15 mouse cellular contexts compared by ENCODE assay signal in genomic region chr3:38397615-38397956, GRCm38 (mm10).
DNase-seq lines count a peak whose midpoint lies in the region; ATAC-seq and TF ChIP-seq lines count a peak whose summit lies in the region.
"Had no signal": no experiment of that assay in that cellular context is flagged by ENCODE, and none has a peak within 500 bp of the region (broad histone marks: within the 10 kb centered on the region; RNA-seq: fewer than 3 reads in every experiment).

No protein-coding gene starts in this region.

- ATAC-seq in forebrain, embryonic 13.5 days, result no peak
- ATAC-seq in forebrain, postnatal 0 days, result no peak
- ATAC-seq in embryonic facial prominence, embryonic 13.5 days (ENCODE audit: insufficient number of reproducible peaks, insufficient read depth, low FRiP score, low TSS enrichment, low read depth), result no peak
- ATAC-seq in hindbrain, embryonic 13.5 days (ENCODE audit: low FRiP score), result no peak
- ATAC-seq in midbrain, embryonic 14.5 days (ENCODE audit: low FRiP score, low TSS enrichment), result 0 out of 2 replicates have a peak, but pooled peaks have one; percentile 27
- ATAC-seq: activated CD4-positive, CD25-positive, alpha-beta regulatory T cell, adult 4 months; intestine, embryonic 15.5 days; liver, postnatal 0 days had no signal

- H3K4me1 ChIP-seq in forebrain, embryonic 13.5 days, result peaks cover 11% of the 10 kb centered on the region
- H3K4me1 ChIP-seq in forebrain, postnatal 0 days (ENCODE audit: insufficient read depth), result 0 out of 2 replicates have a peak, but pooled peaks cover 6% of the 10 kb centered on the region
- H3K4me1 ChIP-seq in embryonic facial prominence, embryonic 13.5 days, result peaks cover 11% of the 10 kb centered on the region; the same call in 1 of the 2 replicates
- H3K4me1 ChIP-seq in hindbrain, embryonic 13.5 days (replicated peaks), result peaks cover 14% of the 10 kb centered on the region
- 0 out of 2 replicates have a peak, but pooled peaks cover 12% of the 10 kb centered on the region for H3K4me1 ChIP-seq in midbrain, embryonic 14.5 days (ENCODE audit: control insufficient read depth, insufficient read depth, low read length)
- H3K4me1 ChIP-seq: intestine, embryonic 15.5 days had no signal

- H3K27me3 ChIP-seq in forebrain, embryonic 13.5 days, result 0 out of 2 replicates have a peak, but pooled peaks cover 3% of the 10 kb centered on the region
- no peaks in the 10 kb centered on the region for H3K27me3 ChIP-seq in forebrain, postnatal 0 days (ENCODE audit: insufficient read depth, low read length)
- H3K27me3 ChIP-seq in embryonic facial prominence, embryonic 13.5 days, result peaks cover 23% of the 10 kb centered on the region
- peaks cover 12% of the 10 kb centered on the region; the same call in 1 of the 2 replicates for H3K27me3 ChIP-seq in hindbrain, embryonic 13.5 days
- 0 out of 2 replicates have a peak, but pooled peaks cover 3% of the 10 kb centered on the region for H3K27me3 ChIP-seq in midbrain, embryonic 14.5 days (ENCODE audit: control insufficient read depth, insufficient read depth, low read length)
- H3K27me3 ChIP-seq: intestine, embryonic 15.5 days had no signal

- H3K36me3 ChIP-seq in forebrain, embryonic 13.5 days (ENCODE audit: poor library complexity, severe bottlenecking), result no peaks in the 10 kb centered on the region
- no peaks in the 10 kb centered on the region for H3K36me3 ChIP-seq in forebrain, postnatal 0 days (ENCODE audit: insufficient read depth)
- no peaks in the 10 kb centered on the region for H3K36me3 ChIP-seq in embryonic facial prominence, embryonic 13.5 days
- H3K36me3 ChIP-seq in hindbrain, embryonic 13.5 days, result no peaks in the 10 kb centered on the region
- no peaks in the 10 kb centered on the region for H3K36me3 ChIP-seq in midbrain, embryonic 14.5 days (ENCODE audit: control insufficient read depth, insufficient read depth, low read length)
- H3K36me3 ChIP-seq: intestine, embryonic 15.5 days; limb, embryonic 13.5 days had no signal

- H3K9me3 ChIP-seq in forebrain, embryonic 13.5 days (replicated peaks), result no peaks in the 10 kb centered on the region
- no peaks in the 10 kb centered on the region for H3K9me3 ChIP-seq in forebrain, postnatal 0 days (ENCODE audit: low read length)
- H3K9me3 ChIP-seq in embryonic facial prominence, embryonic 13.5 days, result no peaks in the 10 kb centered on the region
- no peaks in the 10 kb centered on the region for H3K9me3 ChIP-seq in hindbrain, embryonic 13.5 days
- no peaks in the 10 kb centered on the region for H3K9me3 ChIP-seq in midbrain, embryonic 14.5 days (ENCODE audit: control insufficient read depth, low read length)
- H3K9me3 ChIP-seq: intestine, embryonic 15.5 days; limb, embryonic 13.5 days had no signal

- intact Hi-C loops in gastrocnemius, postnatal 14 days (cut with DNase I; ENCODE audit: low total_unique reads), result no loop called here
- intact Hi-C loops in left cerebral cortex, postnatal 4 days (cut with DNase I), result no loop called here

- peak overlapping the region; percentile 60 for H3K4me2 ChIP-seq in forebrain, embryonic 13.5 days
- H3K4me2 ChIP-seq in forebrain, postnatal 0 days (ENCODE audit: low read depth), result no peak overlapping the region
- H3K4me2 ChIP-seq in embryonic facial prominence, embryonic 13.5 days, result peak overlapping the region; percentile 56
- H3K4me2 ChIP-seq in hindbrain, embryonic 13.5 days, result peak overlapping the region; percentile 55
- H3K4me2 ChIP-seq in midbrain, embryonic 14.5 days (ENCODE audit: low read length), result peak overlapping the region; percentile 56

- no peak overlapping the region for H3K9ac ChIP-seq in forebrain, embryonic 13.5 days
- no peak overlapping the region for H3K9ac ChIP-seq in forebrain, postnatal 0 days
- no peak overlapping the region for H3K9ac ChIP-seq in embryonic facial prominence, embryonic 13.5 days
- H3K9ac ChIP-seq in hindbrain, embryonic 13.5 days, result no peak overlapping the region
- no peak overlapping the region for H3K9ac ChIP-seq in midbrain, embryonic 14.5 days (replicated peaks; ENCODE audit: low read length)
- H3K9ac ChIP-seq: intestine, embryonic 15.5 days; liver, postnatal 0 days had no signal

- H3K4me3 ChIP-seq in forebrain, embryonic 13.5 days, result no peak overlapping the region
- H3K4me3 ChIP-seq in forebrain, postnatal 0 days (ENCODE audit: low read depth, low read length), result no peak overlapping the region
- no peak overlapping the region for H3K4me3 ChIP-seq in embryonic facial prominence, embryonic 13.5 days
- H3K4me3 ChIP-seq in hindbrain, embryonic 13.5 days, result no peak overlapping the region
- H3K4me3 ChIP-seq in midbrain, embryonic 14.5 days (replicated peaks; ENCODE audit: low read depth, low read length), result no peak overlapping the region
- H3K4me3 ChIP-seq: intestine, embryonic 15.5 days had no signal

- DNase-seq in forebrain, postnatal 0 days, result no peak
- DNase-seq in midbrain, embryonic 14.5 days, result no peak
- DNase-seq in gastrocnemius, postnatal 14 days, result no peak
- DNase-seq in left cerebral cortex, postnatal 4 days, result no peak
- DNase-seq in adrenal gland, adult 8-10 months, result no peak
- DNase-seq: kidney, postnatal 14 days; layer of hippocampus, postnatal 36 days; liver, postnatal 0 days; spleen, adult 18-20 months had no signal

- no peak for TF ChIP-seq CTCF in forebrain, postnatal 0 days (IDR thresholded peaks at IDR 0.05; ENCODE audit: low read depth)

- WGBS in forebrain, embryonic 13.5 days, result 69% methylated on average over 13 of the region's 13 CpGs
- WGBS in forebrain, postnatal 0 days, result 69% methylated on average over 13 of the region's 13 CpGs
- WGBS in embryonic facial prominence, embryonic 13.5 days, result 67% methylated on average over 13 of the region's 13 CpGs
- WGBS in hindbrain, embryonic 13.5 days, result 70% methylated on average over 13 of the region's 13 CpGs
- 62% methylated on average over 13 of the region's 13 CpGs for WGBS in midbrain, embryonic 14.5 days

- no peak overlapping the region for H3K27ac ChIP-seq in forebrain, embryonic 13.5 days
- no peak overlapping the region for H3K27ac ChIP-seq in forebrain, postnatal 0 days (ENCODE audit: low read depth, low read length)
- H3K27ac ChIP-seq in embryonic facial prominence, embryonic 13.5 days, result no peak overlapping the region
- no peak overlapping the region for H3K27ac ChIP-seq in hindbrain, embryonic 13.5 days
- H3K27ac ChIP-seq in midbrain, embryonic 14.5 days (replicated peaks; ENCODE audit: low read depth, low read length), result no peak overlapping the region
- H3K27ac ChIP-seq: intestine, embryonic 15.5 days; limb, embryonic 13.5 days had no signal
